Mouse (Mus musculus) spleen, adult 2 months (tissue): ENCODE results near the gene Pdhx.

Experiments
- CTCF ChIP-seq: fragments of 200-500 bp; IDR thresholded peaks from 2 replicates; pipeline ENCODE4 v1.5.1; 2011; ENCODE audit warnings: mild to moderate bottlenecking, inconsistent platforms; ENCODE audit not compliant: insufficient read depth, insufficient read length, insufficient replicate concordance; ENCODE audit errors: extremely low read depth
- POLR2A ChIP-seq: fragments of 200-500 bp; IDR thresholded peaks from 2 replicates; pipeline ENCODE4 v1.6.1; 2011; ENCODE audit warnings: low read depth, low read length, inconsistent platforms

DNA sequence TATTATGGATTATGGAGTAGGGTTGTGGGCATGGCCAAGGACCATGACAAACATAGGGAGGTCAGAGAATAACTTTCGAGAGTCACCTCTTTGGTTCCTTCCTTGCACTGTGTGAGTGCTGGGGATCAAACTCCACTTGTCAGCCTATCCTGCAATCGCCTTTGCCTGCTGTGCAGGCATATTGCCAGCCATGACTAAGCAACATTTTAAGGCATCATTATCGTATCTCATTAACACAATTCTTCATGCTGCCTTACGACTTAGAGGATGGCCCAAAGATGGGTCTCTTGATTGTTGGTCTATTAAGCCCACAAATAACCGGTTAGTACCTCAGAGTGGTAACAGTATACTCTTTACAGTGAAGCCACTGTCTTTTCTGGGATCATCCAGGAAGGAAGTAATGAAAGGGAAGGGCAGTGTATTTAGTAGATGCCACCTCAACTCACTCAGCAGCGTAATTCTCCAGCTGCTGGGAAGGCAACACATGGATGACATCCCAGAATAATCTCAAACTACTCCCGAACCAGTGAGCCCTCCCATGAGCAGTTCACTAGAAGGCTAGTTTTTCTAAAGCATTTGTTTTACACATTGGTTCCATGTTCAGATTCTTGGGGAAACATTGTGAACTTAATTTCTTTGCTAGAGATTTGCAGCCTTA lies 46.0 kb upstream of the Pdhx start:
- TF ChIP-seq POLR2A (no peak), CTCF (no peak)
